Mouse (Mus musculus) brown adipose tissue, adult 24 weeks (tissue): ENCODE measurements around the gene Nrros. TPM values are rescaled to one million over a fixed set of nuclear protein-coding genes. Genes with fewer than 3 reads are reported as not detected.

Experiments
- H3K27ac ChIP-seq: fragments of 200-500 bp; replicated peaks from 2 replicates; pipeline ENCODE4 v1.5.1; 2012; ENCODE audit warnings: low read depth, mild to moderate bottlenecking, low read length
- H3K4me1 ChIP-seq: fragments of 200-500 bp; 2 replicates; pipeline ENCODE4 v1.6.1; 2012; ENCODE audit warnings: low read length, mixed read lengths; ENCODE audit not compliant: control insufficient read depth, insufficient read depth, insufficient read length
- H3K4me3 ChIP-seq: fragments of 200-500 bp; 2 replicates; pipeline ENCODE4 v1.5.1; 2012; ENCODE audit warnings: low read depth, mild to moderate bottlenecking, low read length, moderate library complexity; ENCODE audit not compliant: insufficient read depth
- polyA plus RNA-seq: library from polyadenylated mRNA; stranded (reverse); fragments of >200 nt; gene quantifications from 2 replicates; pipeline ENCODE4 v1.2.4, GENCODE M21; 2012; ENCODE audit not compliant: missing spikeins, insufficient read depth, insufficient read length

The Nrros gene
- polyA plus RNA-seq: 3.3 and 6.0 TPM in 2 replicates

DNA sequence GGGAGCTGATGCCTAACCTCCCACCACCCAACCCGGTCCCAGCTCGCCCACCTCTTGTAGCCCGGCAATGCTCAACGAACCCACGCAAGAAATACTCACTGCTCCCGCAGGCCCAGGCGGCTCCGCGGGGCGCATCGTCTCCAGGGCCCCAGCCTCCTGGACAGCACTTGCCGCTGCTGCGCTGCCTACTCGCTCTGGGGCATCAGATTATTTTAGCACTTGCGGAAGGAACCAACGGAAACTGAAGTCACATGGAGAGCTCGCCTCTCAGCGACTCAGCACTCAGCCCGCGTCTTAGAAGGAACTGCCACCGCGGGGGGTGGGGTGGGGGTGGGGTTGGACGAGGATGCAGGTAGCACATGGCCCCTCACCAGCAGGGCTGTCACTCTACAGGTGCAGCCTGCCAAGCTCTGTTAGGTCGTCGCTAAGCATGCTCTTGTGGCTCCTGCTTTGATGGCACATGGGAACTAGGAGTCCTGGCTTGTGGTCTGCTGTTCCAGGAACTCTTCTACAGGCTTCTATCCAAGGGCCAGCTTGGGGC is at the start of gene Nrros:
TSS of gene Nrros (minus strand) at position 314 of the 541 bp plus-strand sequence.
- H3K4me1 ChIP-seq: no peaks in the 10 kb centered on the region; the same call in 1 of the 2 replicates
- H3K27ac ChIP-seq: peak within 1 kb of the TSS; percentile 96
- H3K4me3 ChIP-seq: peak within 1 kb of the TSS; percentile 91

DNA sequence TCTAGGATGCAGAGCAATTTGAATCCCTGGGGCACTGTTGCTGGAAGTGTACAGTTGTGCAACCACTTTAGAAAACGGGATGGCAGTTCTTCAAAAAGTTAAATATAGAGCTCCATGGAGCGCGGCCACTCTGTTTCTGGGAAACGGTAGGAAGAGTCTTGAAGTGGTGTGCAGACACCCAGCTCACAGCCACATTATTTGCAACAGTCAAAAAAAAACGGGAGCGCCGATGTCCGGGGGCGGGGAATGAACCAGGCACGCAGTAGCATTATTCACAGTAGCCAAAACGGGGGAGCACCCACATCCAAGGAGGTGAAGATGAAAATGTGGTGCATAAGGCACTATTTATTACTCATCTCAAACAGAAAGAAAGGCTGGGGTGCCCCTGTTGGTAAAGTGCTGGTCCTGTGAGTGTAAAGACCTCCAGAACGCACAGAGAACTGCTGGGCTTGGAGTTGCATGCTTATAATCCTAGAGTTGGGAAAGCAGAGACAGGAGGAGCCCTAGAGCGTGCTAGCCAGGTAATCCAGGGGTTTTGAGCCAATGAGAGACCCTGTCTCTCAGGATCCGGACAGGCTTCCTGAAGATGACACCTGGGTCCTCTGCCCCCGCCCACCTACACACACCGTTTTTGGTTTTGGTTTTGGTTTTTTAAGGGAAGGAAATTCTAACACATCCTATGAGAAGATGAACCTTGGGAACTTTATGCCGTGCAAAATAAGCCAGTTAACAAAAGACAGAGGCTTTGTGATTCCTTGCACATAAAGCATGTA is 49.6 kb upstream of the Nrros start:
- H3K4me1 ChIP-seq: no peaks in the 10 kb centered on the region
- H3K27ac ChIP-seq: no peak overlapping the region
- H3K4me3 ChIP-seq: 0 out of 2 replicates have a peak overlapping the region, but pooled peaks have one; percentile 9

DNA sequence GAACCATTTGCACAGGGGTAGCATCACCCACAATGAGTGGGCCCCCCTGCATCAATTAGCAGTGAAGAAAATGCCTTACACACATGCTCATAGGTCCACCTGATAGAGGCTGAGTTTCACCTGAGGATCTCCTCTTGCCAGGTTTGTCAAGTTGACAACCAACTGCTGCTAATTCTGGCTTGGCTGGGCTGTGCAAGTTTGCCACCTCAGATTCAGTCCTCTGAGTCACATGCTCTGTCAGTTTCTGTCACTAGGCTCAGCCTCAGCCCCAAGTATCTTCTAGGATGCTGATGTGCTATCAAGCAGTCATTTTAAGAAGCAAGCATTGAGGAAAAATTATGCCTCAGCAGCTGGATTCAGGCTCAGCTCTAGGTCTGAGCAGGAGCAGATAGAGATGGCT is 48.8 kb upstream of the Nrros start:
- Histone ChIP-seq H3K4me3 (no peak overlapping the region), H3K4me1 (no peaks in the 10 kb centered on the region), H3K27ac (no peak overlapping the region)

DNA sequence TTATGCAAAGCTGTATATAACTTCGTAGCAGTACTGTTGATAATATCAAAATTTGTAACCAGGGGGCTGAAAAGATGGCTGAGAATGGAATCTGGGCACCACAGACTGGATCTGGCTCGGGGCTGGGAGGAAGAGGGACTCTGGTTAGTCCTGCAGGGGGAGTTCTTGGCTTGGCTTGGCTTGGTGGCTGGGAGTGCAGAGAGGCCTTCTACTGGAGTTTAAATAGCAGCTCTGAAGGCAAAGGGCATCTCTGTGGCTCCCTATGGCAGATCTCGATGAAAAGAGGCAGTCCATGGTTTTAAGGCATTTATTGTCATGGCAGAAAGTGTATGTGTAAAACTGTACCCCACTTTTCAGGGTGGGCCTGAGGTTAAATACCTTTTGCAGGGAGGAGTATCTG is 39.5 kb upstream of the Nrros start:
- Histone ChIP-seq H3K4me3 (no peak overlapping the region), H3K27ac (no peak overlapping the region), H3K4me1 (no peaks in the 10 kb centered on the region; the same call in 1 of the 2 replicates)

- H3K4me1 ChIP-seq: no peaks in the 10 kb centered on the region; the same call in 1 of the 2 replicates
- H3K4me3 ChIP-seq: no peak overlapping the region
- H3K27ac ChIP-seq: peak overlapping the region; percentile 28; the same call in 1 of the 2 replicates
Measured at GRCm38 (mm10) chr16:32202681-32203080, 37.3 kb upstream of the Nrros start.

DNA sequence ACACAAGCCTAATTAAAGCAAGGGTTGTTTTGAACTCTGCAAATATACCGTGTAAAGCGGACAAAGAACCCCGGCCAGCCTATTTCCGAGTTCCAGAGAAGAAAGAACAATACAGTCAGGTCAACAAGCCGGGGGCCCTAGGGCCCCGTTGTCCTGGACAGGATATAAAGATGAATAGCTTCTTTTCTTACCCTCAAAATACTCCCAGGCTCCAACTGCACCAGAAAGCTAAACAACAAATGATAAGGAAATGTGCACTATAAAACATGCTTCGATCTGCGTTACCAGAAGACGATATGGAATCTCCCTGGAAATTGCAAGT is 35.6 kb upstream of the Nrros start:
- H3K4me3 ChIP-seq: peak overlapping the region; percentile 68
- H3K4me1 ChIP-seq: no peaks in the 10 kb centered on the region; the same call in 1 of the 2 replicates
- H3K27ac ChIP-seq: peak overlapping the region; percentile 100

DNA sequence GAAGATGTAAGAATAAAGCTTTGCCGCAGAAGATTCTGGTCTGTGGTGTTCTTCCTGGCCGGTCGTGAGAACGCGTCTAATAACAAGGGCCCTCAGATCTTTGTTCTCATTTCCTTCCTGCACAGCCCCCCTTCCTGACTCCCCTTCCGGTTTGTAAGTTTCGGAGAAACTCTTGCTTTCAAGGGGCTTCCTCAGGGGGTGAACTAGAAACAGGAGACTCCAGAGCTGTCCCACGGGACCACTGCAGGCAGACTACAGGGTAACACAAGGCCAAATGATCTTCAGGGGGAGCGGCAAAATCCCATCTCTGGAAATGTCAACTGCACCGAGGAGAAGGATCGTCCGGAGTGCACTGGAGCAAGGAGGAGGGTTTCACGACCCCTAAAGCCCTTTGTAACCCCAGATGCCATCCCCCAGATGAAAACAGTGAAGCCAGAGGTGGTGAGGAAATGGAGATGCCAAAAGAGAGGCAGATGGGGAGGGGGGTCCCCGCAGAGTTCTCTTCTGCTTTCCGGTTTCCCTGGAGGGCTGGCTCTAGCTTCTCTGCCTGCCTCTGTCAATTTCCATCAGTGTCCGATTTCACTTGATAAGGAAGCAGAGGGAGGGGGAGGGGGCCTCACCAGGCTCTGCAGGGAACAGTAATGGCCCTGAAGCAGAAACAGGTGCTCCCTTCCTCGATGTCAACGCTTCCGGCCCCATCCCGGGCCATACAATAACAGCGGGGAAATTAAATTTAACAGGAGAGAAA is 35.0 kb upstream of the Nrros start:
- H3K4me3 ChIP-seq: peak overlapping the region; percentile 68
- H3K4me1 ChIP-seq: no peaks in the 10 kb centered on the region; the same call in 1 of the 2 replicates
- H3K27ac ChIP-seq: peak overlapping the region; percentile 100

DNA sequence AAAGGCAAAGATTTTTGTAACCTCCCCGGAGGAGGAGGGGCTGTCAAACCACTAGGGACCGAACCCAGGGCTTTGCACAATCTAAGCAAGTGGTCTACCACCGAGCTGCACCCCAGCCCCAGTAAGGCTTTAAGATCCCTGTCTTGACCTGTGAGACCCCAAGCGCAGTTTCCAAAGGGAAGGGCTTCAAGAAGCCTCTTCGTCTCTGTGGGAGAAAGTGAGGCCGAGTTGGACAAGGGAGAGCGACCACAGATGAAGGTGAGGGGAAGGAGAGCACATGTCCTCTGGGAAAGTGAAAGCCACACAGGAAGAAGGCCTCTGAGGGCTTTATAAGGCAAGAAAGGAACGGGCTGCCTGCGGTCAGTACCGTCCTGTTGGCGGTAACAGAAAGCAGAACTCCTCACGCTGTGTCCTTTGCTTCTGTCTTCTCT is 24.6 kb upstream of the Nrros start:
- Histone ChIP-seq H3K4me3 (peak overlapping the region; percentile 4; the same call in 1 of the 2 replicates), H3K27ac (peak overlapping the region; percentile 92), H3K4me1 (peaks cover 3% of the 10 kb centered on the region; the same call in 1 of the 2 replicates)

DNA sequence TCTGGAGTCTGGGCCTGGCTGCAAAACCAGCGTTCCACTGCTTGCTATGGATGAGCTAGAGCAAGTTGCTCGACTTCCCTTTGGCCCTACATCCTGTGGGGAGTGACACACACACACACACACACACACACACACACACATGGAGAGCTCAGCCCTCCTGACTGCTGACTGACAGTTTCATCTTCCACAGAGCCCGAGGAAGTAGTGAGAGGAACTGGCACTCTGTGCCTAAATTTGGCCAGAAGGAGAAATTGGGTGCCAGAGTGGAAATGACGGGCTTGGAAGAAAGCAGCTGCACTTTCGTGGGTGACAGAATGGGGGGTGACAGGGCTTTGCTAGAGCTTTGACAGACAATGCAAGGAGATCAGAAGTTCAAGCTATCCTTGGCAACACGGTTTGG is 23.7 kb upstream of the Nrros start:
- Histone ChIP-seq H3K27ac (peak overlapping the region; percentile 86), H3K4me3 (no peak overlapping the region), H3K4me1 (peaks cover 3% of the 10 kb centered on the region; the same call in 1 of the 2 replicates)

DNA sequence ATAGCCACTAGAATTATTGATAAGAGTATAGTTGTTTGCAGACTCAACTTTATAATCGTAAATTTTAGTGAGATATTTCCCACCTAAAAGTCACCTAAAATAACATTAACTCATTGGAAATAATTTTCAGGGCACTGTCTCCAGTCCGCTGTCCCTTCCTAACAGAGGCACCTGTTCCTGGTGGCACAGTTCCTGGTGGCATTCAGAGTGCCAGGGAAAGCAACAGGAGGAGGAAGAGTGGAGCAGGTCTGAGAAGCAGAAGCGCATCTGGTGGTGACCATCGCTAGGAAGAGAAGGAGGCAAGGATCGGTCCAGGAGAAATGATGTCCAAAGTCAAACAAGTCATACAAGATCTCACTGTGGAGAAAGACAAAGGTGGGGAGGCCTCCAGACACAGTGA is 20.7 kb upstream of the Nrros start:
- Histone ChIP-seq H3K4me3 (no peak overlapping the region), H3K4me1 (peaks cover 3% of the 10 kb centered on the region; the same call in 1 of the 2 replicates), H3K27ac (no peak overlapping the region)

DNA sequence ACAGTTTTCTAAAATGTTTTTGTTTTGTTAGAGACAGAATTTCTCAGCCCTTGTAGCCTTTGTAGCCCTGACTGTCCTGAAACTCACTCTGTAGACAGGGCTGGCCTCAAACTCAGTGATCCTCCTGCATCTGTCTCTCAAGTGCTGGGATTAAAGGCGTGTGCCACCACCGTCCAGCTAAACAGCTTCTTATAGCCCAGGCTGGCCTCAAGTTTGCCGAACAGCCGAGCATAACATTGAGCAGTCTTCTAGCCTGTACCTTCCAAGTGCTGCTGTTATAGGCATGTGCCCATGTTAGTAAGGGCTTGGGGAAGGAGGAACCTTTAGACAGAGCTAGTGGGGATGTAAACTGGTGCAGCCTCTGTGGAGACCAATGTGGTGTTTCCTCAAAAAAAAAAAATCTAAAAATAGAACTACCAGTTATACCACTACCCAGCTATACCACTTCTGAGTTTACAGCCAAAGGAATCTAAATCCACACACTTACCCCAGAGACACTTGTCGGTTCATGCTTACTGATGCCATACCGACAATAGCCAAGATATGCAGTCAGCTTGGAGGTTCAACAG is 14.0 kb upstream of the Nrros start, which contains the start of gene Bex6:
TSS of gene Bex6 (plus strand) at position 491 of the 569 bp plus-strand sequence.
- Histone ChIP-seq H3K27ac (no peak within 1 kb of the TSS), H3K4me1 (peaks cover 3% of the 10 kb centered on the region; the same call in 1 of the 2 replicates), H3K4me3 (no peak within 1 kb of the TSS)

DNA sequence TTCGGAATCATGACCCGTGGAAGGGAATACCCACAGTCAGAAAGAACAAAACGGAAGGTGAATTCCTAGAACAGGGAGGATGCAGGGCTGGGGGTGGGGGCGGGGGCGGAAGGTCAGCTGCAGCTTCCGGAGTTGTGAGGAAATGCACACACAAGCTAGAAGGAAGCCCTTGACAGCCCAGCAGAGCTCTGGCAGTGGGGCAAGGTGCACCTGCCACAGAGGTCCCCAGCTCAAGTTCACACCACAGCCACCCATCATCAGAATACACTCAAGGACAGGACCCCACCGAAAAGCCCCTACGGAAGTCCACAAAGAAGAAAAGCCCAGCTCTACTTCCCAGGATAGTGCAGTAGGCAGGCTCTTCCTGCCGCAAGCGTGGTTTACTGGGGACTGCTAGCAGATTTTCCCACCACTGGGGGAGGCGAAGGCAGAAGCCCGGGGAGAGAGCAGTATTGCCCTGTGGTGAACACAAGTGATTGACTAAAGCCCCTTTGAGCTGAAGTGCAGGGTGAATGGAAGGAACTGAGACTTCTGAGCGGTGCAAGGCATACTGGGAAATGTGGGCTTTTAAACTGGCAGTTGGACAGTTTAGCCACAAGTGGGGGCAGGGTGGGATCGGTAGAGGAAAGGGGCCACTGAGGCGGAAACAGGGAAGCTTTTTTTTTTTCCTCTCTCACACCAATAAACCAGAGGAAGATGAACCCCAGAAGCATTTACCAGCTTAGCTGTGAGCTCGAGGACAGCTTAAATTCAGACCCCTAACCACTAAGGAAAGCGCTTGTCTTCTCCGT is 11.7 kb upstream of the Nrros start:
- Histone ChIP-seq H3K27ac (peak overlapping the region; percentile 90), H3K4me3 (peak overlapping the region; percentile 43), H3K4me1 (peaks cover 3% of the 10 kb centered on the region; the same call in 1 of the 2 replicates)

- Histone ChIP-seq H3K4me3 (no peak overlapping the region), H3K27ac (no peak overlapping the region), H3K4me1 (peaks cover 3% of the 10 kb centered on the region; the same call in 1 of the 2 replicates)
Measured at GRCm38 (mm10) chr16:32175029-32175428, 9.6 kb upstream of the Nrros start.

GRCm38 (mm10) chr16:32174340-32175005 is 9.1 kb upstream of the Nrros start:
- Histone ChIP-seq H3K4me1 (peaks cover 3% of the 10 kb centered on the region; the same call in 1 of the 2 replicates), H3K27ac (no peak overlapping the region), H3K4me3 (no peak overlapping the region)
